Mouse (Mus musculus) left cerebral cortex, postnatal 25 days (tissue): Measurements from ENCODE around the gene Coro2a. TPM values are rescaled to one million over a fixed set of nuclear protein-coding genes. Genes with fewer than 3 reads are reported as not detected.
"Not testable (repeated sequence)": the region's sequence is repeated elsewhere in the genome, so short reads cannot be mapped to it uniquely, and the experiment has no call there.

Source experiments
- DNase-seq, 2 experiments: peaks; one replicate each; pipeline ENCODE4 v3.0.0; 2022; ENCODE audit warnings: low spot score in 2 of 2, mixed read lengths in 1 of 2
- intact Hi-C: fragments of 180-260 bp; cut with DNase I; formaldehyde crosslinking; loops from one replicate; pipeline ENCODE4 v1.15.1; 2025
- total RNA-seq, 2 experiments: library from RNA; stranded (reverse); gene quantifications; 2 replicates each; pipeline ENCODE4 v1.2.3; 2021

The Coro2a gene
- total RNA-seq, 2 experiments from 2014 or later: 26.2 to 29.7 TPM

DNA sequence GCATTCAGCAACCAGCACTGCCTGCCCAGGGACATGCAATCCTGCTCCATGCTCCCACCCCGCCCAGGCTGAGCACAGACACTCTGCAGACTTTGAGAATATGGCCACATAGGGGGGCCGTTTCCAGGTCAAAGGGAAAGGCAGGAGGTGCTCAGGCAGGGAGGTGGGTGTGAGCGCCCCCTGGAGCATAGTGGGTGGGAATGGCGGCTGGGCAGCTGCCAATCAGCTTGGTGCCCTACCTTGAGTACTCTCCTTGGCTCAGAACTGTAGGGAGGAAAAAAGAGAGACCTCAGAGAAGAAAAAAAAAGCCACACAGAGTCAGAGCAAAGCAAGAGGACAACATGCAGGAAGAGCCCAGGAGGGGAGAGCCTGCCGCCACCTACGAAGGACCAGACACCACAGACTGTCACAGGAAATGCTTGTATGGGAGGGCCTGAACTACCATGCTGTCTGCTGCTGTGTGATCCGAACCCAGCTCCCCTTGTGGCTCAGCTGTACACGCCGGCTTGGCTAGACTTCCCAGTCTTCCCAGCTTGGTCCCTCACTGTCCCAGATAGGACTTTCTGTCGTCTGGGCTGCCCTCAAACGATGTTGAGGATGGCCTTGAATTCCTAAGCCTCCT lies 16.3 kb upstream of the Coro2a start:
- intact Hi-C loops: no loop called here
- no peak for DNase-seq

DNA sequence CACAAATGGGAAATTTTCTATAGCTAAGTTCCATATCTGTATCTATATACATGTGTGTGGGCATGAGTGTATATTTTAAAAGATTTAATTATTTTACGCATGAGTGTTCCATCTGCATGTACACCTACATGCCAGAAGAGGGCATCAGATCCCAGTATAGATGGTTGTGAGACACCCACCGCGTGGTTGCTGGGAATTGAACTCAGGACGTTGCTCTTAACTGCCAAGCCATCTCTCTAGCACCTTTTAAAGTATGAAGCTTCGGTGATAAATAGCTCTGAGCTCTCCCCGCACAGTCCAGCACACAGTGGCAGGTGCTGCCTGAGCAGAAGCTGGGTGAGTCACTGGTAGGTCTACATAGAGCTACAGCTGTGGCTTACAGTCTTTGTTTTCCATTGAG lies 15.4 kb upstream of the Coro2a start:
- DNase-seq: no peak
- intact Hi-C loops: no loop called here

- no peak for DNase-seq
- intact Hi-C loops: no loop called here
Measured at GRCm38 (mm10) chr4:46614641-46615040, 12.6 kb upstream of the Coro2a start.

GRCm38 (mm10) chr4:46613618-46614017 lies 11.6 kb upstream of the Coro2a start:
- intact Hi-C loops: loop anchor here (2.0 kb wide), 1 partner anchor 423 kb away; no protein-coding TSS in a partner anchor
- DNase-seq: no peak

GRCm38 (mm10) chr4:46611181-46611580 lies 9.2 kb upstream of the Coro2a start:
- intact Hi-C loops: loop anchor here (1.0 kb wide), 1 partner anchor 46 kb away; no protein-coding TSS in a partner anchor

DNA sequence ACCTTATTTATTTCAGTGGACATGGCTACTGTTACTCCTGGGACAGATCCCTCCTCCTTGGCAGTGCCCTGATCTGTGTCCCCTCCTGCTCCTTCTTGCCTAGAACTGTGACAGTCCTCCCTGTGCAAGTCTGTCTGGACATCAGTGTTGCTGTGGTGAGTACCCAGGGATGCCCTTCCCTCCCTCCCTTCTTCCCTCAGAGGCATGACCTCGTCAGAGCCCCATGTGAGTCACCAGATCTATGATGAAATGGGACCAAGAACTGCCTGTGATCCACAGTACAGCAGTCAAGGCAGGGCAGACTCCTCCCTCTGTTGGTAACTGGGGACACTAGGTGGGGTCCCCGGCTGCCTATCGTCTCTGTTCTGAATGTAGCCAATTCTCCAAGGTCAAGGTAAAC lies 5.6 kb upstream of the Coro2a start:
- DNase-seq: no peak
- intact Hi-C loops: no loop called here

More at GRCm38 (mm10) chr4:46611181-46611580, 9.2 kb upstream of the Coro2a start:
- peak; percentile 90 to 93 for DNase-seq

DNA sequence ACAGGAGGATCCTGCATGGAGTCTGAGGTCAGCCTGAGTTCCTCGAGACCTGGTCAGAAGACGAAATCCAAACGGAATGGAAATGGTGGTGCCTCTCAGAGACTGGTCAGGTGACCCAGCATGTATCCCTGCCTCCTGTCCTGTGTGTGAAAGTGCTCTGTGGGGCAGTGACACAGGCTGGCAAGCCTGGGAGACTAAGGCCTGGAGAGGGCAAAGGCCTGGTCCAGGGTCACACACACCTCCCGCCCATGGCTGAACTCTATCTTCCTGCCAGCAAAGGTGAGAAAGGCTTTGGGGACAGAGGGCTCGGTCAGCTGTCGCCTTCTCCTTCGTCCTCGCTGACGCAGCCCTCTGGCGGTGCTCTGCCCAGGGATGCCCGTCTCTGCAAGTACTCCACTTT lies 3.4 kb upstream of the Coro2a start:
- no peak for DNase-seq
- intact Hi-C loops: no loop called here

GRCm38 (mm10) chr4:46602704-46603103 lies 702 bp upstream of the Coro2a start:
- DNase-seq: no peak
- intact Hi-C loops: no loop called here

GRCm38 (mm10) chr4:46601258-46601843 lies 651 bp downstream of the Coro2a start:
- intact Hi-C loops: loop anchor here (2.0 kb wide), 1 partner anchor 93 kb away; no protein-coding TSS in a partner anchor
- DNase-seq: peak in 1 of 2 experiments; percentile 40

GRCm38 (mm10) chr4:46600473-46601257 lies 1.3 kb downstream of the Coro2a start:
- intact Hi-C loops: loop anchor here (2.0 kb wide), 1 partner anchor 92 kb away; no protein-coding TSS in a partner anchor
- no peak for DNase-seq

DNA sequence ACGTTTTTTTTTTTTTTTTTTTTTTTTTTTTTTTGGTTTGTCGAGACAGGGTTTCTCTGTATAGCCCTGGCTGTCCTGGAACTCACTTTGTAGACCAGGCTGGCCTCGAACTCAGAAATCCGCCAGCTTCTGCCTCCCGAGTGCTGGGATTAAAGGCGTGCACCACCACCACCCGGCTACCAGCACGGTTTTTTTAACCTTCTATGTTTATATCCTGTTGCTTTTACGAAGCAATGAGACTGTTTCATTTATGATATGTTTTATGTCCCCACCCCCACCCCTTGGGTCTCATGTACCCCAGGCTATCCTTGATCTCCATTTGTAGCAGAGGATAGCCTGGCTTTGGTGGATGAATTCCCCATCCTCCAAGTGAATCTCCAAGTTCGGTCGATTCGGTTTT lies 2.4 kb downstream of the Coro2a start:
- DNase-seq: not testable (repeated sequence)
- intact Hi-C loops: loop anchor here (2.0 kb wide), 1 partner anchor 91 kb away; no protein-coding TSS in a partner anchor

- intact Hi-C loops: no loop called here
- DNase-seq: no peak
Measured at GRCm38 (mm10) chr4:46598981-46599380, 3.0 kb downstream of the Coro2a start.

DNA sequence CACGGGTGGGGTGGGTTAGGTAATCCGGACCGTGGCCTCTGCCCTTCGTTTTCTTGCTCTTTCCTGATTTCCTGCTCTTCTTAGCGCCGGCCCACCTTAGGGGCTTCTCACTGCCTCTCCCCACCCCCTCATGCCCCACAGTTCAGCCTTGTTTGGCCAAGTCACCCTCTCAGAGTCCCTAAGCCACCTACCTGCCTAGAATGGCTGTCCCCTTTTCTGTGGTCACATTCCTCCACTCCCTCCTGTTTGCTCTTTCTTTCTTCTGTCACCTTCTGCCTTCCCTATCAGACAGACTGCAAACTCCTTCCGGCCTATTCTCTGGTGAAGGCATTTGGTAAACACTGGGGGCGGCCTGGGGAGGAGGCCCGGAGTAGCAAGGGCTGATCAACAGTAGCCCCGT lies 3.9 kb downstream of the Coro2a start:
- DNase-seq: no peak
- intact Hi-C loops: no loop called here

GRCm38 (mm10) chr4:46597286-46597961 lies 4.6 kb downstream of the Coro2a start:
- DNase-seq: no peak
- intact Hi-C loops: no loop called here

DNA sequence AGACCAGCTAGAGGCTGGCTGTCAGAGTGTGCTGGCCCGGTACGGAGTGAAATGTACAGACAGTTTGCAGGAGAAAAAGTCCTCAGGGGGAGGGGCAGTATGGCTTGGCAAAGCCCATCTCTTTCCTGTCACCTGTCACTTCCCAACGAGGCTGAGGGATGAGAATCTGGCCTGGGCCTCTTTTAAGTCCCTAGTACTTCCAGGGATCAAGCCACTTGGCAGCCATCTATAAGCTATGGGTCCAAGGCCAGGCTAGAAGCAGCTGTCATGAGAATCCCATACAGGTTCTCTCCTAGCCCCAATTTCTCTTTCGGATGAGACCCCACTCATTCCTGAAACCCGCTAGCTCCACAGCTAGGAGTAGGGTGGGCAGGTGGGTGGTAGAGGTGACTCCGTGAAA lies 5.6 kb downstream of the Coro2a start:
- no peak for DNase-seq
- intact Hi-C loops: no loop called here

DNA sequence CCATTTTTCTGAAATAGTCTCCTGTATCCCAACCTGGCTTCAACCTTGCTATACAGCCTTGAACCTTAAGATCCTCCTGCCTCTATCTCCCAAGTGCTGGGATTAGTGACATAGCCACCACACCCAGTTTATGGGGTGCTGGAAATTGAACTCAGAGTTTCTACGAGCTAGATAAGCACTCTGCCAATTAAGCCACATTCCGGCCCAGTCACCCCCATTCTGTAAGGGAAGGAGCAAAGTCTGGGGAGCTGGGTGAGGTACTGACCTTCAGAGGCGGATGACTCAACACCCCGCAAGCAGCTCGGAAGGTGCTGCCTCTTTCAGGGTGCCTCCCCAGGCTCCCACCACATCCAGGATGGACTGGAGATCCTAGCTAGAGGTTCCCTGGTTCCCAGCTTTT lies 7.9 kb downstream of the Coro2a start:
- intact Hi-C loops: no loop called here
- DNase-seq: no peak

- DNase-seq: no peak
- intact Hi-C loops: no loop called here
Measured at GRCm38 (mm10) chr4:46593472-46593871, 8.5 kb downstream of the Coro2a start.

GRCm38 (mm10) chr4:46591833-46592520 lies 10.0 kb downstream of the Coro2a start:
- intact Hi-C loops: no loop called here
- DNase-seq: no peak

DNA sequence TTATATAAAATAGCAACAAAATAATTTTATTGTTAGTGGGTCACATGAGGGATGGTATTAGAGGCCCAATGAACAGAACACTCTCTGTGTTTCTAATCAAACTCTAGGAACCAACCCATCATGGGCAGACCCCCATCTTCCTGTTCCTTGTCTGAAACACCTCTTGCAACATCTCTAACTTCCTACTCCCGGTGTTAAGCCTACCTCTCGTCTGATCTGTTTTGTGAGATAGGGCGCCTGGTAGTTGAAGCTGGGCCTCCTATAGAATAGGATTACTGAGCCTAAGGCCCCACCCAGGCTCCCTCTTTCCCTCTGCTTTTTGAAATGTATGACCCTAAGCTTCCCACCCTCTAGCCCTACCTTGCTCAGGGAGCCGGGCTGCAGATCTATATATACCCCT lies 11.2 kb downstream of the Coro2a start:
- intact Hi-C loops: no loop called here
- DNase-seq: no peak
